Mouse (Mus musculus) CH12.LX (cell line): ENCODE measurements around the gene Eef1g. TPM values are rescaled to one million over a fixed set of nuclear protein-coding genes. Genes with fewer than 3 reads are reported as not detected.

Experiments
- DNase-seq: peaks from one replicate; pipeline ENCODE4 v3.0.0-alpha.2; 2013; ENCODE audit errors: extremely low read depth
- H3K27ac ChIP-seq: 2 replicates; pipeline ENCODE4 v1.5.1; 2012; ENCODE audit warnings: low read depth, mild to moderate bottlenecking, control low read depth, moderate library complexity; ENCODE audit not compliant: insufficient read depth
- H3K27me3 ChIP-seq: replicated peaks from 2 replicates; pipeline ENCODE3; 2012; ENCODE audit warnings: inconsistent platforms
- H3K36me3 ChIP-seq, 2 experiments: replicated peaks in 1 of 2; 2 replicates each; pipeline versions ENCODE3 to v1.6.1; 2012; ENCODE audit warnings: inconsistent platforms in 1 of 2, low read length in 1 of 2, mild to moderate bottlenecking in 1 of 2, mixed read lengths in 1 of 2, moderate library complexity in 1 of 2; ENCODE audit not compliant: control insufficient read depth in 1 of 2, insufficient read depth in 1 of 2
- H3K4me1 ChIP-seq, 2 experiments: 2 replicates each; pipeline ENCODE4 v1.6.1; 2012; ENCODE audit warnings: inconsistent platforms in 1 of 2, moderate library complexity in 1 of 2; ENCODE audit not compliant: insufficient read depth in 2 of 2, control insufficient read depth in 1 of 2
- H3K4me2 ChIP-seq: 2 replicates; pipeline ENCODE4 v1.6.1; 2012; ENCODE audit warnings: low read depth, mild to moderate bottlenecking, control low read depth; ENCODE audit not compliant: poor library complexity, insufficient read depth, severe bottlenecking
- H3K4me3 ChIP-seq, 3 experiments: fragments of 150-350 bp in 1 of 3; sonication (generic) in 1 of 3; replicated peaks in 1 of 3; 2 replicates each; pipeline versions ENCODE3 to v1.5.1; 2011 to 2012; ENCODE audit warnings: low read depth in 2 of 3, low read length in 2 of 3, mild to moderate bottlenecking in 2 of 3, moderate library complexity in 2 of 3, control low read depth in 1 of 3, improper control_type of control experiment in 1 of 3, inconsistent platforms in 1 of 3, mixed read lengths in 1 of 3; ENCODE audit not compliant: poor library complexity in 1 of 3
- H3K79me2 ChIP-seq: replicated peaks from 2 replicates; pipeline ENCODE4 v1.6.1; 2012; ENCODE audit warnings: mild to moderate bottlenecking, moderate library complexity; ENCODE audit not compliant: control insufficient read depth, poor library complexity, insufficient read depth, severe bottlenecking; ENCODE audit errors: extremely low read depth
- H3K9ac ChIP-seq: 2 replicates; pipeline ENCODE4 v1.6.1; 2012; ENCODE audit warnings: low read depth, mild to moderate bottlenecking, control low read depth, moderate library complexity; ENCODE audit not compliant: insufficient read depth
- H3K9me3 ChIP-seq: replicated peaks from 2 replicates; pipeline ENCODE3; 2012; ENCODE audit warnings: low read length, inconsistent platforms, mixed read lengths
- BHLHE40 ChIP-seq: IDR thresholded peaks from 2 replicates; pipeline ENCODE4 v1.6.1; 2011; ENCODE audit warnings: mild to moderate bottlenecking, low read depth, low read length, improper control_type of control experiment
- CHD1 ChIP-seq: IDR thresholded peaks from 2 replicates; pipeline ENCODE4 v1.6.1; 2012; ENCODE audit warnings: low read depth, low read length, improper control_type of control experiment, inconsistent platforms
- CHD2 ChIP-seq: IDR thresholded peaks from 2 replicates; pipeline ENCODE4 v1.6.1; 2011; ENCODE audit warnings: low read length, improper control_type of control experiment
- CTCF ChIP-seq, 2 experiments: IDR thresholded peaks in 1 of 2; conservative IDR thresholded peaks in 1 of 2; 2 replicates each; pipeline ENCODE4 v1.5.1; 2011 to 2012; ENCODE audit warnings: low read depth in 2 of 2, low read length in 2 of 2, improper control_type of control experiment in 1 of 2, inconsistent platforms in 1 of 2, mild to moderate bottlenecking in 1 of 2, moderate library complexity in 1 of 2
- E2F4 ChIP-seq: IDR thresholded peaks from 2 replicates; pipeline ENCODE4 v1.6.1; 2011; ENCODE audit warnings: low read depth, low read length, improper control_type of control experiment; ENCODE audit not compliant: insufficient replicate concordance
- ELF1 ChIP-seq: IDR thresholded peaks from 2 replicates; pipeline ENCODE4 v1.6.1; 2014; ENCODE audit warnings: low read depth, mild to moderate bottlenecking, inconsistent platforms, low read length, improper control_type of control experiment
- EP300 ChIP-seq: IDR thresholded peaks from 2 replicates; pipeline ENCODE4 v1.6.1; 2011; ENCODE audit warnings: low read length, improper control_type of control experiment
- ETS1 ChIP-seq: conservative IDR thresholded peaks from 2 replicates; pipeline ENCODE4 v1.6.1; 2012; ENCODE audit warnings: low read depth, mild to moderate bottlenecking, inconsistent platforms, low read length, improper control_type of control experiment, moderate library complexity
- GABPA ChIP-seq: IDR thresholded peaks from 2 replicates; pipeline ENCODE4 v1.6.1; 2012; ENCODE audit warnings: low read depth, low read length, improper control_type of control experiment, inconsistent platforms; ENCODE audit not compliant: insufficient replicate concordance
- HCFC1 ChIP-seq: IDR thresholded peaks from 2 replicates; pipeline ENCODE4 v1.6.1; 2012; ENCODE audit warnings: low read depth, mild to moderate bottlenecking, inconsistent platforms, low read length, improper control_type of control experiment
- IRF4 ChIP-seq: IDR thresholded peaks from 2 replicates; pipeline ENCODE4 v1.6.1; 2014; ENCODE audit warnings: low read depth, mild to moderate bottlenecking, inconsistent platforms, low read length, improper control_type of control experiment
- JUN ChIP-seq: IDR thresholded peaks from 2 replicates; pipeline ENCODE4 v1.6.1; 2011; ENCODE audit warnings: low read depth, mild to moderate bottlenecking, low read length, improper control_type of control experiment, moderate library complexity; ENCODE audit not compliant: insufficient read depth
- JUND ChIP-seq: conservative IDR thresholded peaks from 2 replicates; pipeline ENCODE4 v1.6.1; 2011; ENCODE audit warnings: low read depth, low read length, improper control_type of control experiment
- KAT2A ChIP-seq: IDR thresholded peaks from 2 replicates; pipeline ENCODE4 v1.6.1; 2012; ENCODE audit warnings: low read length, improper control_type of control experiment, inconsistent platforms; ENCODE audit not compliant: insufficient replicate concordance
- MAFK ChIP-seq: IDR thresholded peaks from 2 replicates; pipeline ENCODE4 v1.6.1; 2011; ENCODE audit warnings: low read length, improper control_type of control experiment; ENCODE audit not compliant: insufficient replicate concordance
- MAX ChIP-seq: IDR thresholded peaks from 2 replicates; pipeline ENCODE4 v1.6.1; 2011; ENCODE audit warnings: low read length, improper control_type of control experiment
- MAZ ChIP-seq: IDR thresholded peaks from 2 replicates; pipeline ENCODE4 v1.6.1; 2012; ENCODE audit warnings: low read depth, mild to moderate bottlenecking, inconsistent platforms, low read length, improper control_type of control experiment, moderate library complexity
- MEF2A ChIP-seq: IDR thresholded peaks from 2 replicates; pipeline ENCODE4 v1.6.1; 2014; ENCODE audit warnings: low read depth, mild to moderate bottlenecking, inconsistent platforms, low read length, improper control_type of control experiment, borderline replicate concordance
- MXI1 ChIP-seq: IDR thresholded peaks from 2 replicates; pipeline ENCODE4 v1.6.1; 2011; ENCODE audit warnings: mild to moderate bottlenecking, low read depth, low read length, improper control_type of control experiment
- MYC ChIP-seq: IDR thresholded peaks from 2 replicates; pipeline ENCODE4 v1.6.1; 2011; ENCODE audit warnings: low read depth, mild to moderate bottlenecking, improper control_type of control experiment, low read length
- NELFE ChIP-seq: IDR thresholded peaks from 2 replicates; pipeline ENCODE4 v1.6.1; 2011; ENCODE audit warnings: low read depth, low read length, improper control_type of control experiment
- NRF1 ChIP-seq: IDR thresholded peaks from 2 replicates; pipeline ENCODE4 v1.6.1; 2014; ENCODE audit warnings: low read depth, mild to moderate bottlenecking, inconsistent platforms, low read length, improper control_type of control experiment, moderate library complexity
- PAX5 ChIP-seq: IDR thresholded peaks from 2 replicates; pipeline ENCODE4 v1.6.1; 2012; ENCODE audit warnings: low read length, inconsistent platforms, mixed read lengths
- POLR2A ChIP-seq: IDR thresholded peaks from 2 replicates; pipeline ENCODE4 v1.6.1; 2011; ENCODE audit warnings: low read depth, mild to moderate bottlenecking, improper control_type of control experiment, low read length
- POLR2AphosphoS2 ChIP-seq: IDR thresholded peaks from 2 replicates; pipeline ENCODE4 v1.6.1; 2011; ENCODE audit warnings: low read depth, low read length, improper control_type of control experiment
- RAD21 ChIP-seq: IDR thresholded peaks from 2 replicates; pipeline ENCODE4 v1.6.1; 2011; ENCODE audit warnings: low read depth, mild to moderate bottlenecking, low read length, improper control_type of control experiment, moderate library complexity
- RCOR1 ChIP-seq: conservative IDR thresholded peaks from 2 replicates; pipeline ENCODE4 v1.6.1; 2012; ENCODE audit warnings: low read depth, mild to moderate bottlenecking, inconsistent platforms, low read length, improper control_type of control experiment
- SIN3A ChIP-seq: IDR thresholded peaks from 2 replicates; pipeline ENCODE4 v1.6.1; 2012; ENCODE audit warnings: low read length, improper control_type of control experiment, inconsistent platforms
- SMC3 ChIP-seq: IDR thresholded peaks from 2 replicates; pipeline ENCODE4 v1.6.1; 2011; ENCODE audit warnings: low read depth, low read length, improper control_type of control experiment
- TBP ChIP-seq: conservative IDR thresholded peaks from 2 replicates; pipeline ENCODE4 v1.6.1; 2011; ENCODE audit warnings: low read depth, low read length, improper control_type of control experiment
- TCF12 ChIP-seq: IDR thresholded peaks from 2 replicates; pipeline ENCODE4 v1.6.1; 2014; ENCODE audit warnings: low read depth, mild to moderate bottlenecking, inconsistent platforms, low read length, improper control_type of control experiment
- UBTF ChIP-seq: IDR thresholded peaks from 2 replicates; pipeline ENCODE4 v1.6.1; 2012; ENCODE audit warnings: low read depth, mild to moderate bottlenecking, inconsistent platforms, low read length, improper control_type of control experiment, moderate library complexity
- USF1 ChIP-seq: IDR thresholded peaks from 2 replicates; pipeline ENCODE4 v1.6.1; 2014; ENCODE audit warnings: low read depth, mild to moderate bottlenecking, inconsistent platforms, low read length, improper control_type of control experiment
- USF2 ChIP-seq: conservative IDR thresholded peaks from 2 replicates; pipeline ENCODE4 v1.6.1; 2011; ENCODE audit warnings: low read depth, low read length, improper control_type of control experiment
- ZC3H11A ChIP-seq: IDR thresholded peaks from 2 replicates; pipeline ENCODE4 v1.6.1; 2012; ENCODE audit warnings: low read depth, mild to moderate bottlenecking, inconsistent platforms, low read length, improper control_type of control experiment
- ZKSCAN1 ChIP-seq: IDR thresholded peaks from 2 replicates; pipeline ENCODE4 v1.6.1; 2012; ENCODE audit warnings: low read depth, inconsistent platforms, low read length, improper control_type of control experiment, borderline replicate concordance
- ZMIZ1 ChIP-seq: IDR thresholded peaks from 2 replicates; pipeline ENCODE4 v1.6.1; 2012; ENCODE audit warnings: low read depth, mild to moderate bottlenecking, inconsistent platforms, low read length, improper control_type of control experiment
- ZNF384 ChIP-seq: IDR thresholded peaks from 2 replicates; pipeline ENCODE4 v1.6.1; 2012; ENCODE audit warnings: low read depth, low read length, improper control_type of control experiment, inconsistent platforms
- dilution Hi-C: fragments of 300-500 bp; cut with MboI; formaldehyde crosslinking; loops from 2 replicates; pipeline ENCODE4 v1.14.3; 2020; ENCODE audit warnings: low sequenced_read_pairs; ENCODE audit not compliant: extremely low pct_unique_long_range_greater_than_20kb, extremely low pct_ligation_motif_present
- in situ Hi-C: fragments of 300-500 bp; cut with MboI; formaldehyde crosslinking; loops from 3 replicates; pipeline ENCODE4 v1.14.3; 2019; ENCODE audit warnings: low sequenced_read_pairs, low pct_ligation_motif_present, low pct_unique_long_range_greater_than_20kb, mixed read lengths
- polyA plus RNA-seq: library from polyadenylated mRNA; unstranded; fragments of >175 nt; gene quantifications from 2 replicates; pipeline ENCODE4 v1.2.1, GENCODE M21; 2012; ENCODE audit warnings: low read depth; ENCODE audit not compliant: insufficient read length
- total RNA-seq, 2 experiments: library from RNA; depleted of rRNA; stranded (reverse); fragments of 300-350 nt in 1 of 2; fragments of >200 nt in 1 of 2; gene quantifications; 2 replicates each; pipeline ENCODE4 v1.2.3; 2012 to 2014

Eef1g gene
- total and polyA plus RNA-seq, 3 experiments: 1,172 to 1,511 (median 1,294) TPM

DNA sequence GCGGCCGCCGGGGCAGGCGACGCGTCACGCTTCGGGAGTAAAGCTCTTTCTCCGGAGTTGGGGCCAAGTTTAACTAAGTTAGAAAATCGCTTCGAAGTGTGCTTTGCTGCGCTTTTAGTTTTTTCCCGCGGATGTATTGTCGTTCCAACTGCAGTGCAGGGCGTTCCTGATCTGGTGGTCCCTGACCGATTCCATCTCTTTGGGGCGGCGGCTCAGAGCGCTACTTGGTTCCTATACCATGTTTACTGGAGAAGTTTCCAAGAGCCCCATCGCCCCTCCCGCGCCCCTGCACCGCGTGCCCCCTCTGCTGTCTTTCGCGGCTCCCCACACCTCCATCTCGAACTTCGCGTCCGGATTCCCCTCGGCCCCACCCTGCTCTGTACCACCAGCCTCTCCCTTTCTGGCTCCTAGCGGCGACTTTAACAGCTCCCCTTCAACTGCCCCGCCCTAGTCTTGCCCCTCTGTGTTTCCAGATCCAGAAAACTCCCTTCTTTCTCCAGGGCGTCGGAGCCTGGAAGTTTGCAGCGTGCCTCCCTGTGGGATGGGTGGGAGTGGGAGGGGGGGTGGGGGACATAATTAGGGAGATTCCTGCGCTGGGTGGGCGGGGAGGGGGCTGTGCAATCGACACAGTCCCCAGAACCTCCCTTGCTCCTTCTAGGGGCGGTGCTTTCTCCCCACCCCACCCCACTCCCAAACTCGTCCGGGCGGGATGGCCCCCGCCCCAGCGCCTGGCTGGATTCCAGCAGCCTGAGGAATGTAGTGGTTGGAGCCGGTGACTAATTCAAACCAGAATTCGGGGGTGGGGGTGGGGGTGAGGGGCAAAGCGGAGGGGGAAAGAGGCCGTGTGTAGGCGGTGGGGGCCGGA, 23.0 kb downstream of the Eef1g start:
- in situ Hi-C loops: loop anchor here (5.0 to 10.0 kb wide), 2 partner anchors 65 to 88 kb away; no protein-coding TSS in a partner anchor

DNA sequence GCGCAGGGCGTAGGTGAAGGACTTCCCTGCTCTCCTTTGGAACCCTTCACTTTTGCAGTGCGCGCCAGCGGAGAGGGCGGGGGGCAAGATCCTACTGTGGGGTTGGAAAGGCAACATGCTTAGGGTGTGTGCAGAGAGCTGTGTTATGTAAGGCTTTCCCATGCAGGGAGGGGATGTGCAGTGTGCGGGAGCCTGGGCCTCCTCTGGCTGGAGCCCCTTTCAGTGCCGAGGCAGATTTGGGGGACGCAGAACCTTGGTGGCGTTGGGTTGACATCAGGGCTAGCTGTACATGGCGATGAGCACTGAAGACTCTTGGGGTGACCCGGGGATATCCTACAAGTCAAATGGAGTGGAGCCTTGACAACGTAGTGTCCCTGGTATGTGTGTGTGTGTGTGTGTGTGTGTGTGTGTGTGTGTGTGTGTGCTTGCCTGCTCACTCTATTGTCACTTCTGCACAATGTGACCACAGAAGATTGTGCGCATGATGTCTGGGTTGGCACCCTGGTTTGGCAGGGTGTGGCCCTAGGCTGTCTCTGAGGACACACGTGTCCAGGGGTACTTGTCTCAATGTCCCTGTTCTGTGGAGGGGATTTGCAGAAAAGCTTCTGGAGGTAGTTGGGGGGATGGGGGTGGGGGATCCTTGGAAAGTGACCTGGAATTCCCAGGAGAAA, 23.7 kb downstream of the Eef1g start:
- peaks cover 14% of the 10 kb centered on the region for H3K27me3 ChIP-seq
- peak overlapping the region; percentile 45 for H3K4me2 ChIP-seq
- in situ Hi-C loops: loop anchor here (5.0 to 10.0 kb wide), 2 partner anchors 64 to 87 kb away; no protein-coding TSS in a partner anchor
- no peaks in the 10 kb centered on the region for H3K9me3 ChIP-seq
- peak overlapping the region; percentile 13; the same call in 1 of the 2 replicates for H3K27ac ChIP-seq
- H3K36me3 ChIP-seq: no peaks in the 10 kb centered on the region
- H3K4me3 ChIP-seq: peak overlapping the region in 2 of 3 experiments; percentile 30 to 67
- DNase-seq: no peak
- TF ChIP-seq NELFE (no peak), HCFC1 (no peak), TBP (no peak), SIN3A (peak; percentile 17; the same call in 1 of the 2 replicates), MEF2A (no peak), CHD1 (no peak), SMC3 (no peak), POLR2A (no peak), MXI1 (peak; percentile 42; the same call in 1 of the 2 replicates), MAFK (no peak), CHD2 (no peak), ELF1 (no peak), ZKSCAN1 (no peak), POLR2AphosphoS2 (no peak)
- TF ChIP-seq, all 38 proteins: peak for 2
- Histone ChIP-seq H3K9ac (peak overlapping the region; percentile 83), H3K4me1 (peaks cover 25 to 76% of the 10 kb centered on the region in 2 experiments), H3K79me2 (peaks cover 32% of the 10 kb centered on the region)
- dilution Hi-C loops: no loop called here

More for the DNA sequence above, 23.0 kb downstream of the Eef1g start:
- dilution Hi-C loops: no loop called here
- Histone ChIP-seq H3K4me3 (peak overlapping the region; percentile 52 to 95 (median 73)), H3K27ac (peak overlapping the region; percentile 50; the same call in 1 of the 2 replicates), H3K27me3 (peaks cover 14% of the 10 kb centered on the region), H3K36me3 (no peaks in the 10 kb centered on the region), H3K79me2 (peaks cover 25% of the 10 kb centered on the region), H3K9ac (peak overlapping the region; percentile 83), H3K4me1 (peaks cover 31 to 76% of the 10 kb centered on the region in 2 experiments), H3K9me3 (no peaks in the 10 kb centered on the region), H3K4me2 (peak overlapping the region; percentile 45)
- no peak for DNase-seq
- TF ChIP-seq TBP (no peak), RAD21 (no peak), TCF12 (no peak), USF2 (no peak), BHLHE40 (0 out of 2 replicates have a peak, but pooled peaks have one; percentile 1), KAT2A (no peak), HCFC1 (no peak), MXI1 (no peak; the same call in 1 of the 2 replicates), PAX5 (no peak), USF1 (no peak), CTCF (conservative IDR thresholded peaks at IDR 0.05 in 1 of 2, IDR thresholded peaks at IDR 0.05 in 1 of 2; ENCODE audit: low read depth in 2 of 2, low read length in 2 of 2) (peak in 1 of 2 experiments; percentile 31; a peak in 1 of 4 replicates), MAFK (no peak), ETS1 (no peak), JUN (no peak), ZNF384 (no peak), CHD1 (0 out of 2 replicates have a peak, but pooled peaks have one; percentile 35), SIN3A (no peak; the same call in 1 of the 2 replicates), MYC (no peak), JUND (no peak), CHD2 (no peak), MAZ (peak; percentile 42; the same call in 1 of the 2 replicates), UBTF (0 out of 2 replicates have a peak, but pooled peaks have one; percentile 24), POLR2AphosphoS2 (no peak), IRF4 (no peak), RCOR1 (no peak), GABPA (no peak), ZC3H11A (no peak), MAX (no peak), POLR2A (no peak), NRF1 (no peak), ELF1 (no peak), NELFE (no peak), ZKSCAN1 (no peak), EP300 (no peak), E2F4 (no peak), SMC3 (peak; percentile 10; the same call in 1 of the 2 replicates), ZMIZ1 (no peak), MEF2A (no peak)
